Mouse (Mus musculus): ENCODE results near the gene Arhgap23.

DNA sequence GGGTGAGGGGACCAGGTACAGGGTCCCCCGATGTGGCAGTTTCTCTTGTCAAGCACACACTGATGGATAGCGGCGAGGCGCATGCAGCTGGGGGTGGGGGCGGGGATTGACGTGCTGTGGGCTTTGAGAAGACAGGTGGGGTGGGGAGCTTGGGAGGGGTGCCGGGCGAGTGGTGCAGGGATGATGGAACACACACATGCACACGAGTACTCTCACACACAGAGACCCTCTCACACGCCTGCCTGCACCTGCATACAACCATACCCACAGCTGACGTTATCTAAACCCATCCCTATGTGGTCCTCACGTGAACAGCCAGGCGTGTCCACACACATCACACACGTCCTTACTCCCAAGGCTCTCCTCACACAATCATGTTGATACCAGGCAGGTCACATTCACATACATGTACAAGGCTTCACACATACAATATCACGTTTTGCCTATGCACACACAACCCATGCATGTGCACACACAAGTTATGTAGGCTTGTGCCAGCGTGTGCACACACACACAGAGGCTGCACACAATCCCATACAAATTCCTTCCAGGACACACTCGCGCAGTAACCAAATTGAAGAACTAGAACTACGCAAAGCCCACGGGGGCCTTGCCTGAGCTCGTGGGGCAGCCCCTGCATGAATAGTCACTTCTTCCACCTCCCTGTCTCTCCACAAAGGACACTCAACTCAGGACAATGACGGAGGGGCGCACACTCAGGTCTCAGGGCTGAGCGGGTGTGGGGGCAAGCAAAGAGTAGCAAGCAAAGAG is 94.6 kb downstream of the Arhgap23 start:
- TF ChIP-seq EP300 (optimal IDR thresholded peaks at IDR 0.05) (no peak), CTCF (IDR thresholded peaks at IDR 0.05; ENCODE audit: low read depth) (no peak)

Measured in stomach, postnatal 0 days (tissue).